Mouse (Mus musculus): ENCODE data around the gene Tcf15.

Tcf15 gene

DNA sequence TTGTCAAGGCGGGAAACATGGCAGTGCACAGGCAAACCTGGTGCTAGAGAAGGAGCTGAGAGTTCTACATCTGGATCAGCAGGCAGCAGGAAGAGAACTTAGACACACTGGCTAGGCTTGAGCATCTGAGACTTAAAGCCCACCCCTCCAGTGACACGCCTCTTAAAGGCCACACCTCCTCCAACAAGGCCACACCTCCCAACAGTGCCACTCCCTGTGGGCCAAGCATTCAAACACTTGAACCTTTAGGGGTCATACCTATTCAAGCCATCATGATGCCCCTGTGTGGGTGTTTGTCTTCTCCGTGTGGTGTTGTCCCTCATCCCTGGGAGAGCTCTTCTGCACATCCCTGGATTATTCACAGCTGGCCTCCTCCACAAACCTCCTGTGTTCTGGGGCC lies 31.5 kb downstream of the Tcf15 start:
- no peak for DNase-seq (ENCODE audit: low spot score)

DNA sequence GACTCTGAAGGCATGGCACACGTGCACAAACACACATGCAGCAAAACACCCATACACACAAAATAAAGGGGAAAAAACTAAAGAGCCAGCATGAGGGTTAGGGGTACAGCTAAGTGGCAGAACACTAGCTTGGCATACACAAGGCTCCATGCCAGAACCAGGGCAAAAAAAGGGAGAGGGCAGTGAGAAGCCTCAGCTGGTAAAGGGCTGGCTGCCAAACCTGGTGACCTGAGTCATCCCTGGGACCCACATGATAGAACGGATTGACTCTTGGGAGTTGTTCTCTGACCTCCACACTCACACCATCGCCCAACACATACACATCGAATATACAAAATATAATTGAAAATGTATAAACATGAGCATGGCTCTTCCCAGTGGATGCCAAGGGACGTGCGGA lies 33.3 kb downstream of the Tcf15 start:
- DNase-seq (ENCODE audit: low spot score) = no peak

DNA sequence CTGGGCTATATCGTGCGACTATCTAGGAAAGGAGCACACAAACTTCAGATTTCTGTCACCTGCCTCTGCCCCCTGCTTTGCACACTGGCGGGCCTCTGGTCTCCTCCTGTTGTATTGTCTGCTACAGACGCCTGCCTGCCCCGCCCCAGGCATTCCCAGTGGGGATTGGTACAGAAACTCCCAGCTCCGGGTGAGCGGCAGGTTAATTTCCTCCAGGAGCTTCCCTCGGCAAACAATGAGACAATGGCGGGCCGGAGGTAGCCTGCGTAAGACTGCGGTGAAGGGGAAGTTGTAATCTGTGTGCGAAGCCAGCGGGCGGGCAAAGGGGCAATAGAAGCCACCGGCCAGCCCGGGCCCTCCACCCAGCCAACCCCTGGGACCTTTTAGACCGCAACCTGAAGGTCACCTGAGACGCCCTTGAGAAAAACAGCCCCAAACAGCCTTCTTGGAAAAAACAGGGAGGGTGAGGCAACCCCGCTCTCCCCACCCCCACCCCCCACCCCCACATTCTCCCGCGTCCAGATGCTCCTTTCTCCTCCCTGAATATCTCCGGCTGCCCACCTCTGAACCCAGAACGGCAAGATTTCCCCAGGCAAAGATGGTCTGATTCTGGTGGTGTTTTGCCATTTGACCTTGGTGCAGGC lies 33.9 kb downstream of the Tcf15 start:
- DNase-seq (ENCODE audit: low spot score) = no peak

DNA sequence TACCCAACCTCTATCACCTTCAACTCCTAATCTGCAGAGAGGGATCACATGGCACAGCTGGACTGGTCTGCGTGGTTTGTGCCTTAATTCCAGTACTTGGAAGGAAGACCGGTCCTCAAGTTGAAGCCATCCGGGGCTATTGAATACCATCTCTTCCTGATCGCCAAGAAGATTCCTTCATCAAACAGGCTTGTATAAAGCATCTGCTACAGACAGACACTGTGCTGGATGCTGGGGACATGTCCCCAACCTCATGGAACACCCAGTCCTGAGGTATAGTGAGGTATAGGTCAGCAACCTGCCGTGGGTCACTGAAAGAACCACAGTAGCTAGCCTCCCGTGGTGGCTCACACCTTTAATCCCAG lies 34.4 kb downstream of the Tcf15 start:
- no peak for DNase-seq (ENCODE audit: low spot score)

DNA sequence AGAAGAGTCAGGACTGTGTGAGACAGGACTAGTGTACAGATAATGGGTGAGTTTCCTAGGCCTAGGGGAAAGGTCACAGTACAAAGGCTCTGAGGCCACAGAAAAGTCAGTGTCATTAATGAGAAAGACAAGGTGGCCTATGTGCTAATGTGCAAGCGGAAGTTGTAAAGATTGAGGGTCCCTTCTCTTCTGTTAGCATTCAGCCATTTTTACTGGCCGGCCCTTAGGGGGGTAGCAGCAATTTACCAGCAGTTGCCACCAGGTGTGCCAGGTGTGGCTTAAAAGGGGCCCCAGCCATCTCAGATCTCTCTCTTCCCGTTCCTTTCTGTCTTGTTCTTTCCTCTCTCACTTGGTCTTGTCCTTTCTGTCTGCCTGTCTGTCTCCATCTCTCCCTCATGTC lies 35.0 kb downstream of the Tcf15 start:
- no peak for DNase-seq (ENCODE audit: low spot score)

DNA sequence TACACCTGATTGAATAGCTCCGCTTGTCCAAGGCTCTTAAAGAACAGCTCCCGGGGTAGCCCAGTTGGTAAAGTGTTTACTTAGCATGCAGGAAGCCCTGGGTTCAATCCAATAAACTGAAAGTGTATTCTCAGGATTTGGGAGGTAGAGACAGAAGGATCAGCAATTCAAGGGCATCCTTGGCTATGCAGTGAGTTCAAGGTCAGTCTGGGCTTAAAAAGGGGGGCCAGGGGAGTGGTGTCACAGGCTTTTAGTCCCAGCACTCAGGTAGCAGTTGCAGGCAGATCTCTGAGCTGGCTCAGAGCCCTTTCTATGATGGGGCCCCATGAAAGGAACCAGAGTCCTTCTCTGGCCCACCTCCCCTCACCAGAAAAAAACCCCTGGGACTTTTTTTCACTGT lies 35.9 kb downstream of the Tcf15 start:
- no peak for DNase-seq (ENCODE audit: low spot score)

DNA sequence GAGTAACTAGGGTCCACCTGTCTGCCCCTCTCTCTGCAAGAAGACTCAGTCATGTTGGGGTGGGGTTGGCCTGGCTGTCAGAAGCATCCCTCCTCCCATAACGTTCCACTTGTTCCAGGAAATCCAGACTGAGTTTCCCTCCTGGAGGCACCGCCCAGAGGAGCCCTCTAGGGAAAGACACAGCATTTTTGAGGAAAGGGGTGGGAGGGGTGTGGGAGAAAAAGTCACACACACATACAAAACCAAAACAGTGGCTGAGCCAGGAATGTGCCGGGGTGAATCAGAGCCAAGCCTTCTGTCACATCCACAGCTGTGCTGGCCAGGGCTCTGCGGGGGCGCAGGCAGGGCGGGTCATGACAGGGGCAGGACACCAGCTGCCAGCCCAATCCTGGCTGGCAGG lies 37.0 kb downstream of the Tcf15 start:
- no peak for DNase-seq (ENCODE audit: low spot score)

DNA sequence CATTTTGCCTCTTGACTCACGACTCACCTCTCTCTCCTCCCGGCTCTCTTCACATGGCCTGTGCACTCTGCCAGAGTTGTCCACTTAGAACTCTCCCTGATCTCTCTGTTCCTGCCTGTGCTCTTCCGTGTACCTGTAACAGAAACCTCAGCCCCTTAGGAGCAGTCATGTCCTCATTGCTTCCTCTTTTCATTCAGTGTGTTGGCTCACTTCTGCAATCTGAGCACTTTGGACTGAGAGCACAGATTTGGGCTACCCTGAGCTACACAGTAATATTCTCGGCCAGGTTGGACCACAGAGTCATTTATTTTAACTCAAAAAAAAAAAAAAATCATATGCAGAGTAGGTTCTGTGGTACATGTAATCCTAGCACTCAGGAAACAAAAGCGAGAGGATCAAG lies 43.8 kb downstream of the Tcf15 start:
- no peak for DNase-seq (ENCODE audit: low spot score)

DNA sequence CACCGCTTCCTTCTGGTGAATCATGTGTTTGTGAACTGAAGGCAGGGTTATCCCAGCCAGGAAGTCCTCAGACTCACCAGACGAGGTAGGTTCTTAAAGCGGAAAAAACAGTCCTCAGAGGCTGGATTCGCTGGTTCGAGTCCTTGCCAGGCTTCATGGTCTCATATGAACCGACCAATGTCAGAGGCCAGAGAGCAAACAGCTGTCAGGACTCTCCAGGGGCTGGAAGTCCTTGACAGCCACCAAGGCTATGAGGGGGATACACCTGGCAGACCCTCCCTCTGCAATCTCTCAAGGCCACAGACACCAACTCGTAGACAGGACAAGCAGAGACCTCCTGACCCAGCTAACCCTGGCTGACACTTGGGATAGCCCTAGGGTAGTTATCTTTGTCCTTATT lies 45.9 kb downstream of the Tcf15 start:
- no peak for DNase-seq (ENCODE audit: low spot score)

DNA sequence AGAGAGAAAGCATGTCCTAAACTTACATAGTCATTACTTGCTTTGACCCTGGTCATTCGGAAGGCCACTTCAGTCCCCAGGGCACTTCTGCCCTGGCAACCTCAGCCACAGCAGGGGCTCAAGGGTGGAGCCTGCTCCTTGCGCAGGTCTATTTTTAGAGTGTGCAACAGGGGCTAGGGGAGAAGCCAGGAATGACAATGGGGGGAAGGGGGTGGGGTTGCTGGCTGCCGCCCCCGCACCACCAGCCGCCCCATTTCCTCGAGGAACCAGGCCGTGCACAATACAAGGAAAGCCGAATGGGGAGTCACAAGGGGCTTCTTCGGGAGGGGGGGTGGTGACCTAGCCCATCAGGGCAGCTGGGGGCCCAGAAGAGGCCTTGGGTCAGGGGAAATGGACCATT lies 46.3 kb downstream of the Tcf15 start:
- no peak for DNase-seq (ENCODE audit: low spot score)

DNA sequence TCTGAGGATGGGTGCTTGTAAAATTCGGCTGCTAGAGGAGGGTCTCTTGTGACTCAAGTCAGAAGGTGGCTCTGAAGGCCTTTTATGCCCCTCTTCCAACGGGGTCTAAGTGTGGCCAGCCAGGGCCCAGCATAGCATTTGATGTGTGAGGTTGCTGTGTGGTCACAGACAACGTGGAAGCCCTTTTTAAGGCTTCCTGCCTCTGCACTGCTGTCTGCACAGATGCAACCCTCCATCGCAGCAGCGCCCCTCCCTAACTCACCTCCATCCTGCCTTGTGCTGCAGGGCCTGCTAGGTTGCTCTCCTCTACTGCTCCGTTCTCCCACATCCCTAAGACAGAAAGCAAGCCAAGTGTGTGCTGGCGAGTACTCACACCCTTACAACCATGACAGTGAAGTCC lies 46.8 kb downstream of the Tcf15 start:
- no peak for DNase-seq (ENCODE audit: low spot score)

DNA sequence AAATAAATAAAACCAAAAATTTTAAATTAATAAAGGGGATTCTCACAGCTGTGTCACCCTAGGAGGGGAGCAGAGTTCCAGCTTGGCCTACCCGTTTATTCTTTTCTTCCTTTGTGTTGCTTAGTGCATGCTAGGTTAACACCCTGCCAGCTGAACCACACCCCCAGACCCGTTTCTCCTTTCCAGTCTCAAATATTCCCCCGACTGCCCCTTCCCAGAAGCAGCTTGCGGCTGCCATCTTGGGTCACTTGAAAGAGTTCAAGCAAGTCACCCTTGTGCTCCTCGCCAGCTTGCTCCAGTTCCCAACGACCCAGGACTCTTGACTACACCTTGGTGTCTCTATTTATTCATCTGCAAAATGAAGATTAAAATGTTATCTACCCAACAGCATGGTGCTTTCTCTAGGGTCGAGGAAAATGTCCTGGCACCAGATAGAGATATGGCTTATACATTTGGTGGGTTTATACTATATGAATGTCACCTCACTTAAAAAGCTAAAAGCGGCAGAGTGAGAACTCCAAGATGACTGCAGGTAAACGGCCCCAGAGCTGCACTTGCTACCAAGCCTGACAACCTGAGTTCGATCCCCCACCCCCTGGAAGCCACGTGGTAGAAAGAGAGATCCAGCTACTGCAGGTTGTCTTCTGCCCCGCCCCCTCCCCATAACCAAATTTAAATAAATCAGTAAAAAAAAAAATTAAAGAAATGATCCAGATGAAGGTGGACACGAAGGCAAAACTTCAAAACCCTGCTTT lies 49.4 kb downstream of the Tcf15 start:
- DNase-seq (ENCODE audit: low spot score) = no peak

DNA sequence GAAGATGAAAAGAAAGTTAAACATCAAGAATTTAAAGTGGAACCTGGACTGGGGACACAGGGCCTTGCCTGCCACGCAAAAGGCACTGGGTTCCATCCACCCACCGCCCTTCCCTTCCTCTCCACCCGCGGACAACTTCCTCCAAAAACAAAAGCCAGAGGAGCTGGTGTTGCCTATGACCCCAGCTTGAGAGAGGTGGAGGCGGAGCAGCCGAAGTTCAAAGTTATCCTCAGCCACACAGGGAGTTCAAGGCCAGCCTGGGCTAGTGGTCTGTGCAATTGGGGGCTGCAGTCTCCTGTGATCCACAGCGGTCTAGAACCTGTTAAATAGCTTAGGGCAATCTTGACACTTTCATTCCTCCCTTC lies 50.0 kb downstream of the Tcf15 start:
- no peak for DNase-seq (ENCODE audit: low spot score)

DNA sequence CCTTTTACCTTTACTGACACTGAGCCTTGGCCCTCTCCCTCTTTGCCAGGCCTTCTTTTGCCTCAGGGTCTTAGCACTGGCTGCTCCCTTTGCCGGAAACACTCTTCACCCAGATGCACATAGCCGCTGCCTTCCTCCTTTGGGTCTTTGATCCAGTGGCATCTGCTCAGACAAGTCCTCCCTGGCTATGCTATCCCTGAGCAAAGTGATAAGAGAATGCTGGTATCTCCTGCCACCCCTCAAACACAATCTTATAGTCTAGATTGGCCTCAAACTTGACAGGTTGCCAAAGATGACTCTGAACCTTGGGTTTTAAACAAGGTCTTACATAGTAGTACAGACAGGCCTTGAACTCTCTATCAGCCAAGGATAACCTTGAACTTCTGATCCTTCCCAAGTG lies 51.2 kb downstream of the Tcf15 start:
- DNase-seq (ENCODE audit: low spot score) = no peak

DNA sequence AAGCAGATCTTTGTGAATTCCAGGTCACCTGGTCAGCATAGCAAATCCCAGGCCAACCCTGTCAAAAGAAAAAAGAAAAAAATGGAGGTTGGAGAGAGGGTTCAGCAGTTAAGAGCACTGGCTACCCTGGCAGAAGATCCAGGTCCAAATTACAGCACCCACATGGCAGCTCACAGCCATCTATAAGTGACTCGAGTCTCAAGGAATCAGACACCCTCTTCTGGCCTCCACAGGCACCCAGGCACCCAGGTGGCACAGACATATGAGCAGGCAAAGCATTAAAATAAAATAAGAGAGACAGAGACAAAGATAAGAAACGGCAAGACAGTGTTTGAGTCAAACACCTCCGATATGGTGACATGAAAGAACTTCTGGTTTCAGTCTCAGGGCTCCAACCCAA lies 53.5 kb downstream of the Tcf15 start:
- DNase-seq (ENCODE audit: low spot score) = no peak

DNA sequence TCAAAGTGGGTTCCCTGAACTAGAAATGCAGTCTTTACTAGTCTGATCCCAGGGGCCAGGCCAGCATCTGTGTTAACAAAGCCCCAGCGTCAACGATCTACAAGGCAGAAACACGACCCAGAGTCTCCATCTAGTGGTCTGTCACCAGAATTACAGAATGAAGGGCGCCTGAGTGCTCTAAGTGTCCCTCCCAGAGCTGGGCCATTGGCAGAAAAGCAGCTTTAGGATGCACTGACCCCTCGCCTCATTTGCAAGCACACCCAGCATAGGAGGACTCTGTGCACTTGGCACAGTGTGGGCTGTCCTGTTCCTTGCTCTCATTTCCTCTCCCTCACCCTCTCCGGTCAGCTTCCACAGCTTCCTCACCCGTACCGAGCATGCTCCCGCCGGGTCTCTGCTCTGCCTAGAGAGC lies 53.9 kb downstream of the Tcf15 start:
- peak; percentile 67 for DNase-seq (ENCODE audit: low spot score)
